Mouse (Mus musculus) adrenal gland, postnatal 36 days (tissue): Measurements from ENCODE around the gene Bbs9. TPM values are rescaled to one million over a fixed set of nuclear protein-coding genes. Genes with fewer than 3 reads are reported as not detected.

ENCODE experiments used
- DNase-seq, 2 experiments: peaks; one replicate each; pipeline ENCODE4 v3.0.0; 2021; ENCODE audit warnings: mixed read lengths in 1 of 2
- total RNA-seq, 2 experiments: library from RNA; stranded (reverse); gene quantifications; 2 replicates each; pipeline ENCODE4 v1.2.3; 2021

Gene Bbs9
- total RNA-seq, 2 experiments from 2014 or later, result 13.2 to 13.4 TPM

- DNase-seq, result no peak
Measured at GRCm38 (mm10) chr9:22632800-22633485, 157.4 kb downstream of the Bbs9 start.

GRCm38 (mm10) chr9:22638502-22638901, 163.0 kb downstream of the Bbs9 start:
- no peak for DNase-seq

GRCm38 (mm10) chr9:22640683-22641431, 165.3 kb downstream of the Bbs9 start:
- no peak for DNase-seq

- DNase-seq, result no peak
Measured at GRCm38 (mm10) chr9:22645844-22646390, 170.4 kb downstream of the Bbs9 start.

- DNase-seq, result no peak
Measured at GRCm38 (mm10) chr9:22646461-22646860, 170.9 kb downstream of the Bbs9 start.

GRCm38 (mm10) chr9:22648163-22648562, 172.6 kb downstream of the Bbs9 start:
- DNase-seq, result no peak

GRCm38 (mm10) chr9:22649606-22650005, 174.1 kb downstream of the Bbs9 start:
- DNase-seq, result no peak

- DNase-seq, result no peak
Measured at GRCm38 (mm10) chr9:22650781-22651180, 175.3 kb downstream of the Bbs9 start.

- no peak for DNase-seq
Measured at GRCm38 (mm10) chr9:22651619-22652018, 176.1 kb downstream of the Bbs9 start.

- no peak for DNase-seq
Measured at GRCm38 (mm10) chr9:22654726-22655393, 179.3 kb downstream of the Bbs9 start.

GRCm38 (mm10) chr9:22657216-22657615, 181.7 kb downstream of the Bbs9 start:
- no peak for DNase-seq

GRCm38 (mm10) chr9:22665155-22665554, 189.6 kb downstream of the Bbs9 start:
- DNase-seq, result no peak

- DNase-seq, result no peak
Measured at GRCm38 (mm10) chr9:22672937-22673336, 197.4 kb downstream of the Bbs9 start.

GRCm38 (mm10) chr9:22677132-22677829, 201.8 kb downstream of the Bbs9 start:
- no peak for DNase-seq

GRCm38 (mm10) chr9:22677997-22678396, 202.5 kb downstream of the Bbs9 start:
- no peak for DNase-seq

- DNase-seq, result peak in 1 of 2 experiments; percentile 33
Measured at GRCm38 (mm10) chr9:22678496-22678895, 203.0 kb downstream of the Bbs9 start.

GRCm38 (mm10) chr9:22679485-22679884, 204.0 kb downstream of the Bbs9 start:
- DNase-seq, result no peak

- no peak for DNase-seq
Measured at GRCm38 (mm10) chr9:22680031-22680430, 204.5 kb downstream of the Bbs9 start.

GRCm38 (mm10) chr9:22680484-22680883, 205.0 kb downstream of the Bbs9 start:
- DNase-seq, result peak; percentile 75 to 80

- DNase-seq, result no peak
Measured at GRCm38 (mm10) chr9:22683786-22684185, 208.3 kb downstream of the Bbs9 start.

GRCm38 (mm10) chr9:22686765-22687472, 211.4 kb downstream of the Bbs9 start:
- DNase-seq, result no peak
